Mouse (Mus musculus) right cerebral cortex, postnatal 4 days (tissue): ENCODE results near the gene Ugt1a6a.
"Not testable (repeated sequence)": the region's sequence is repeated elsewhere in the genome, so short reads cannot be mapped to it uniquely, and the experiment has no call there.

Experiments
- DNase-seq: peaks from one replicate; pipeline ENCODE4 v3.0.0-alpha.2; 2022

The Ugt1a6a gene

GRCm38 (mm10) chr1:88135229-88135904, 758 bp downstream of the Ugt1a6a start:
- DNase-seq, result not testable (repeated sequence)

DNA sequence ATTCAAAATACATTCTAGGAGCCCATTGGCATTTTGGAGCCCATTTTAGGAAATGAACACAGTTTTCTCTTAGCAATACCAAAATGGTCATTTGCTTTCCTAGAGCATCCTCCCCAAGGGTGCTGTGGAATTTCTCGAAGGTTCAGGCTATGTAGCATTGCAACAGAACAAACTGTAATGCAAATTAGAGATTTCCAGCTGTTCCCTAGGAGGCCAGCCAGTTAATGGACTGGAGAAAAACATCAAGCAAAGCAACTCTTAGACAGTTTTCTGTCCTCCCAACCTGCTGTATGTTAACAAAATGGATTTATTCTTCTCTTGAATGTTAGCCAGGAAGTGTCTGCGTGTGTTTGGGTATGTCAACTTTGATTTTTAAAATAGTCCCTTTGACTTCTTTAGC, 2.0 kb downstream of the Ugt1a6a start:
- DNase-seq, result no peak

DNA sequence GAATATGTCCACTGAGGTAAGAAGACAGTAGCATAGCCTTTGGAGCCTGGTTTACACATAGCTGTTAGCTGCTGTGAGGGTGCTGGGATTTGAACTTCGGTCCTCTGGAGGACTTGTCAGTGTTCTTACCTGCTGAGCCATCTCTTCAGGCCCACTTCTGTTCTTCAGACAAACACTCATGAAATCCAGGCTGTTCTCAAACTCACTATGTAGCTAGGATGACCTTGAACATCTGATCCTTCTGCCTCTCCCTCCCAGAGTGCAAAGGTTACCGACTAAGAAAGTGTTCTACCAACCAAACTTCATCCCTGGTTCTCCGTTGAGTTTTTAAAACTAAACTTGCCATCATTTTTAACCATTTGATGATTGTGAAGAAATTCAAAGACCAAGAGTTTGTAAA, 2.7 kb downstream of the Ugt1a6a start:
- DNase-seq, result no peak

- DNase-seq, result no peak
Measured at GRCm38 (mm10) chr1:88138145-88138544, 3.5 kb downstream of the Ugt1a6a start.

GRCm38 (mm10) chr1:88140492-88140891, 5.9 kb downstream of the Ugt1a6a start:
- DNase-seq, result not testable (repeated sequence)

DNA sequence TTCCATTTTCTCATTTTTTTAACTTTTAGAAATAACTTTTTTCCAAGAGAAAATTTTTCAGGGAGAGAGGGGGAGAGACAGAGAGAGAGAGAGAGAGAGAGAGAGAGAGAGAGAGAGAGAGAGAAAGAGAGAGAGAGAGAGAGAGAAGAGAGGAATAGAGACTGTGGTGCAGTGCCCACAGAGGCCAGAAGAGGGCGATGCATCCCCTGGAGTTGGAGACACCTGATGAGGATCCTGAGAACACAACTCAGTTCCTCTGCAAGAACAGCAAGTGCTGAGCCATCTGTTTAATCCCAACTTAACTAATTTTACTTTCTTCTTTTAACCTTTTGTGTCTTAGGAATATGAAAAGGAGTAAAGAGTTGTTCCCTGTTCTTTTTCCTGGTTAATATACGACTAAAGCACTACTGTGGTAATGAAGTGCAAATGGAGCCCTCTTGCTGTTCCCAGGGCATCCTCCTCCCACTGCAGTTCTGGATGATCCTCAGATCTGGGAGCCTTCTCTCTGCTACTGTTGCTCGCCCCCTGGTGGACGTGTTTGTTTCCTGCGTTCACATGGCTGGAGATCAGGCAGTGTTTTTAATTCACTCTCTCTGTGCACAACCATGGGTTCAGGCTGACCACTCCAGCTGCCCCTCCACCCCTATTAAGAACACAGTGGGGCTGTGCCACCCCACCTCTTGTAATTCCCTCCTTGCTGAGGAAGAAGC, 9.5 kb downstream of the Ugt1a6a start:
- DNase-seq, result peak; percentile 59

DNA sequence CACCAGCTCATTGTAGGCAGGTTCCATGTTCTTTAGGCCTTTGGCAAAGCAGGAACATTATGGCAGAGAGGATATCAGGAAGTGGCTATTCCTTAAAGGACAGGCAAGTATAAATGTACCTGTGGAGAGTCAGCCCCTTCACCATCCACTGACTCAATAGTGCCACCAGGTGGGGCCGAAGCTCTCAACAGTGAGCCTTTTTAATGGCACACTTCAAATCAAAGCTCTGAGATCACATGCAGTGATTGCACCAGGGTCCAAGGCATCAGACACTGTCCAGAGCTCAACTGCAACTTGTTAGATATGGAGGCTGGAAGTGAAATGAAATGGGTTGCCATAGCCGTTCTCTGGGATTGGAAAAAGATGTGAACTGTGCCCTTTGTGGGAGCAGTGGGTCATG, 10.7 kb downstream of the Ugt1a6a start:
- not testable (repeated sequence) for DNase-seq

DNA sequence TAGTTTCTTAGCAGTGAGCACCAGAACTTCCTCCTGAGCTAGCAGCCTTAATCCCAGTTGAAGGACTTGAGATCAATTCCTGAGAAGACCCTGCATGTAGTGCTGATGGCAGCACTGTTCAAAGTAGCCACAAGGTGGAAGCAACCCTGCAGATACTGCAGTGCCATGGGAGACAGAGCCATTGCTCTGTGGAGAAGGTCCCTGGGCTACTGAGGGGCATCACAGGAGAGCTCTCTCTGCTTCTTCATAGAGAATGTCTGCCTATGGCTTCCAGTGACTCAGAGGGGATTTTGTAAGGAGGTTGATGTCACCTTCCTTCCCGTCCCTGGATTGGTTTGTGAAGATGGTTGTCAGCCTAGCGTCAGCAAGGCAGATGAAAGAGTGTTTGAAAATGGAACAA, 15.5 kb downstream of the Ugt1a6a start:
- DNase-seq, result peak; percentile 5

DNA sequence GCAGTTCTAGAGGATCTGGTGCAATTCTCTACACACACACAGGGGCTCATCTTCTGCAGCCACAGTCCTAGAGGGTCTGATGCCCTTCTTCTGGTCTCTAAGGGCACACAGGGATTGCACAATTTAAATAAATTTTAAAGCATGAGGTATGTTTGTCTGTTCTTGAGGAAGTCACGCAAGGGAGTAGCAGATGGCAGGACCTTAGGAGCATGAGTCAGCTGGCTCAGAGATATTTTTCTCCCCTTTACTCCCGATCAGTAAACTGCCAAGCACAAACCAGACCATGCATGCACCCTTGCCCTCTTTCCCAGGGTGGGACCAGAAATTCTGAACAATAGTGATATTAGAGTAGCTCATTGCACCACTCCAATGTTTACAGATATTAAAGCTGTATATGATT, 23.8 kb downstream of the Ugt1a6a start:
- no peak for DNase-seq

DNA sequence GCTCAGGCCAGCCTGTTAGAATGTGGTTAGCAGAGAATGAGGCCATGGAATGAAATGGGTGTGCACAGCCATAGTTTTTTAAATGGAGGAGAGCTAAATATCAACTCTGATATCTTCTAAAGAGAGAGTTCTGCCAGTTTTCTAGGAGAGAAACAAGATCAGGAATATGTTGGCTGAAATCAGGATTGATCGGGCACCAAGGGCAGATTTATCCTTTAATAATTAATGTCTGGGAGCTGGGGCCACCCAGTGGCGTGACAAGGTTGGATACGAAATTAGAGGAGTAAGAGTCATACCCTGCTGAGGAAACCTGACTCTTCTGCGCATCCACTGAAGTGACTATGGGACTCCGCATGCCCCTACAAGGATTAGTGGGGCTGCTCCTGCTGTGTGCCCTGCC, 31.1 kb downstream of the Ugt1a6a start, which contains the start of gene Ugt1a5:
TSS of gene Ugt1a5 (plus strand) at position 302 of the 400 bp plus-strand sequence.
- DNase-seq, result no peak

DNA sequence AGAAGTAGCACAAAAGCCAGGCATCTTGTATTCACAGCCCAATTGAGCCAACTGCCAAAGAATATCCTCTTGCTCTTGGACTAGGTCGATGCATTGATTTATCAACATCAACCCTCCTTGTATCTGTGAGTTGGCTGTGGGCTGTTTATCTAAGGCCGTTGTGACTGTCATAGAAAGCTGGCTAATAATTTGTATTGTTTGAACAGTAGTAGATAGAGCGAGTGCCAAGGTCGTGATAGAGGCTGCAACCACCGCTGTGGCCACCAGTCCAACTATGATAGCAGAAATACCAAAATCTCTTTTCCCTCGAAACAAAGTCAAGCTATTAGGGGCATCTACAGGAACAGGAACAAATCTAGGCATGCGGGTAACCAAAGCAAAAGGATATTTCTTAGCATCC, 37.6 kb downstream of the Ugt1a6a start:
- not testable (repeated sequence) for DNase-seq

DNA sequence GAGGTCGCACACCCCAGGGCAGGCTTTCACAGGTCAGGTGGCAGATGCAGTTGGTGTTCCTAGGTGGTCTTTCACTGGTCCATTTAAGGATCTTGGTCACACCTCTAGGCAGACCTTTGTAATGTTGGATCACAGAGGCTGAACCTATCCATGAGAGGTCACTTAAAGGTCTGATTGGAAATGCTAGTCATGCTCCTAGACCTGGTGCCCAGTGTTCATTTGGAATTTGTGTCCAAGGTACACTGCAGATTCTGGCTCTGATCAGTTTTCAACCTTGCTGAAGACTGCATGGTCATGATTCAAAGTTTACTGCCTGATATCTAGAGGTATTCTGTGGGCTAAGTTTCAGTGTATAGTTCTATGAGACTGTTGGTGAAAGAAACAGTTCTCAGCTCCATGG, 45.0 kb downstream of the Ugt1a6a start:
- no peak for DNase-seq

DNA sequence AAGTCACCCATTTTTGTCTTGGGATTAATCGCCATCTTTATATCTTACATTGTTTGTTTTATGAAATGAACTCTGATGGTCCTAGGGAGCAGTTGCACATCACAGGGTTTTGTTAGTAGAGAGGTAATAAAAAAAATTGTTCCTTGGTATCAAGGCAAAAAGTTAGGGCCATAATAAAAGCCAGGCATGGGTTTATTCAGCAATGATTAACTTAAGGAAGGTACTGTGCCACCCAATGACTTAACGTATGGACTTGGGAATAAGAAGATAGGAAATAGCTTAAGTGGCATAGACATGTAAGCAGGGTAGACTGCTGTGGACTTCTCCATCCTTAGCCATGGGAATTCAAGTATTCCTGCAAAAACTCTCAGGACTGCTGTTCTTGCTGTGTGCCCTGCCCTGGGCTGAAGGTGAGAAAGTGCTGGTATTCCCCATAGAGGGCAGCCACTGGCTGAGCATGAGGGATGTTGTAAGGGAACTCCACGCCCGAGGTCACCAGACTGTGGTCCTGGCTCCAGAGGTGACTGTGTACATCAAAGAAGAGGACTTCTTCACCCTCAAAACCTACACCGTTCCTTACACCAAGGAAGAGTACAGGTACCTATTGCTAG, 51.8 kb downstream of the Ugt1a6a start:
- no peak for DNase-seq

- no peak for DNase-seq
Measured at GRCm38 (mm10) chr1:88192136-88192535, 57.5 kb downstream of the Ugt1a6a start.

GRCm38 (mm10) chr1:88195687-88196086, 61.1 kb downstream of the Ugt1a6a start:
- DNase-seq, result no peak

DNA sequence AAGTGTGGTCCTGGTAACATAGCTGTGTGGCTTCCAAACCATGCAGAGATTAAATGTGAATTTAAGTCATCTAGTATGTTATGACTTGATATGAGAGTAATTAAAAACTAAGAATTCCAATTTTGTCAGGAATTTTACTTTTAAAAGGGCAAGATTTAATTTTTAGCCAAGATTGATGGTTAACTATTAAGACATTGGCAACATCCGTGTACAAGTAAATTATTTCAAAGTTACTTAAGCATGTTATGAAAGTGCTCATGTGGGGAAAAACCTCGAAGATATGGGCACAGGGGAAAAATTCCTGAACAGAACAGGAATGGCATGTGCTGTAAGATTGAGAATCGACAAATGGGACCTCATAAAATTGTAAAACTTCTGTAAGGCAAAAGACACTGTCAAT, 62.8 kb downstream of the Ugt1a6a start:
- no peak for DNase-seq

DNA sequence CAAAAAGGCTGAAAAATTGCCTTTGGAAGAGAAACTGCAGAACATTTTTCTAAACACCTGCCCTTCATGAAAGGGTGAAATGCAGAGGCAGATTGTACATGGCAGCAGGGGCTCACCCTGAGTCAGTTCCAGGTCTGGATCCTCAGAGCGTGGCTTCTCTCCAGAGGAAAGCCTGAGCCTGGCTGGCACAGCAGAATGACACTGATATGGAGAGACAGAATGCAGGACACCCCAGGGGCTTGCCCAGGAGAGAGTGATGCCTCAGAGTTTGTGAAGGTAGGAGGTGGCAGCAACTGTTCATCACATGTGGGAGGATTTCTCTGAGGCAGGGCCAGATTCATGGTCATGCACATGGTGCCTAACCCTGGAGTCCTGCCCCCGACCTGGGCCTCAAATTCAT, 65.4 kb downstream of the Ugt1a6a start:
- DNase-seq, result no peak

DNA sequence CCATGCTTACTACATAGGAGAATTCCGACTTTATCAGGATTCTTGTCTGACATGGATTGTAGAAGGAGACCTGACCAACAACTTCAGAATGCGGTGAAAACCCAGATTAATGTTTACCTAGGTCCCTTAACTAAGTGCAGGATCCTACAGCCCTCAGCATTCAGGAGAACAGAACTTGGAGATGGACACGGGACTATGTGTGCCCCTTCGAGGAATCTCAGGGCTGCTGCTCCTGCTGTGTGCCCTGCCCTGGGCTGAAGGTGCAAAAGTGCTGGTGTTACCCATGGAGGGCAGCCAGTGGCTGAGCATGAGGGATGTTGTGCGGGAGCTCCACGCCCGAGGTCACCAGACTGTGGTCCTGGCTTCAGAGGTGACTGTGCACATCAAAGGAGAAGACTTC, 65.8 kb downstream of the Ugt1a6a start, which contains the start of gene Ugt1a2:
TSS of gene Ugt1a2 (plus strand) at position 146 of the 400 bp plus-strand sequence.
- no peak for DNase-seq

GRCm38 (mm10) chr1:88205294-88205922, 70.8 kb downstream of the Ugt1a6a start, which contains the start of gene Dnajb3:
Dnajb3 (minus strand) TSS chr1:88205782.
- DNase-seq, result peak; percentile 79

DNA sequence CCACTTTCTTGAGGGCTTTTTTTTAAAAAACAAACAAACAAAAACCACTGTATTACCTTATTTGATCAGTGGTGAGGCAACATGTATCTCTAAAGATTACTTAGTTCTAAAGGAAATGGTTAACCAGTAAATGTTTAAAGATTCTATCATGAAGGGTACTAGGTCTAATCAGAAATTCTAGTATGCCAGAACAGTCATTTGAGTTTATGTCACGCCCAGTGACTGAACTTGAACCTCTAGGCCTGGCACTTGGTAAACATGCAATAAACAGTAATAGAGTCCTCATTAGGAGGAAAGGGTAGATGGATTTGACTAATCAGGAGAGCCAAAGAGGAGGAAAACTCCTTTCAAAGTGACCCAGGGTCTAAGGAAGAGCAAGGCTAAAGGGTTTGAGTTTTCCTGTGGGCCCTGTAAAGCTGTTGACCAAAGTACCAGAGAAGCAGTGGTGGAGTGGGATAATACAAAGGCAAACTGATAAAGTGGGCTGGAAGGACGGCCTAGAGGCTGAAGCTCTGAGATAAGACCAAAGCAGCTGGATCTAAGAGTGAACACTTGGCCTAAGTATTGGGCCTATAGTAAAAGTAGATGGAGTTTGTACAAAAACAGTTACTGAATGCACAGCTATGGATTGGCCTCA, 72.4 kb downstream of the Ugt1a6a start:
- no peak for DNase-seq

- no peak for DNase-seq
Measured at GRCm38 (mm10) chr1:88211812-88212211, 77.2 kb downstream of the Ugt1a6a start, which contains the start of gene Ugt1a1. Ugt1a1 (plus strand) TSS chr1:88211959.

- DNase-seq, result no peak
Measured at GRCm38 (mm10) chr1:88212341-88213045, 77.9 kb downstream of the Ugt1a6a start.
